8 mouse cellular contexts compared by ENCODE assay signal in genomic region chr3:98013086-98013400, GRCm38 (mm10). TPM values are rescaled to one million over a fixed set of nuclear protein-coding genes. Genes with fewer than 3 reads are reported as not detected.
DNase-seq lines count a peak whose midpoint lies in the region; ATAC-seq and TF ChIP-seq lines count a peak whose summit lies in the region.

No protein-coding gene starts in this region.

- TF ChIP-seq POLR2A in ES-Bruce4 (IDR thresholded peaks at IDR 0.05; ENCODE audit: insufficient read depth, low read length), result no peak

- peaks cover 18% of the 10 kb centered on the region for H3K4me1 ChIP-seq in heart, embryonic 11.5 days (ENCODE audit: control insufficient read depth, insufficient read depth, low read length)
- no peaks in the 10 kb centered on the region for H3K4me1 ChIP-seq in ES-Bruce4 (ENCODE audit: control insufficient read depth, insufficient read depth, low read length)
- H3K4me1 ChIP-seq in forebrain, embryonic 15.5 days, result peaks cover 39% of the 10 kb centered on the region
- H3K4me1 ChIP-seq in liver, postnatal 0 days (ENCODE audit: insufficient read depth), result peaks cover 30% of the 10 kb centered on the region

- H3K27ac ChIP-seq in heart, embryonic 11.5 days (ENCODE audit: low read depth, low read length), result no peak overlapping the region
- H3K27ac ChIP-seq in ES-Bruce4 (ENCODE audit: insufficient read depth, low read length), result no peak overlapping the region
- H3K27ac ChIP-seq in forebrain, embryonic 15.5 days (replicated peaks), result no peak overlapping the region
- H3K27ac ChIP-seq in liver, postnatal 0 days (ENCODE audit: low read depth), result no peak overlapping the region

- no peaks in the 10 kb centered on the region for H3K36me3 ChIP-seq in heart, embryonic 11.5 days (ENCODE audit: control insufficient read depth, insufficient read depth, low read length)
- no peaks in the 10 kb centered on the region for H3K36me3 ChIP-seq in ES-Bruce4 (ENCODE audit: control insufficient read depth, insufficient read depth, low read length, poor library complexity, severe bottlenecking)
- no peaks in the 10 kb centered on the region for H3K36me3 ChIP-seq in forebrain, embryonic 15.5 days
- no peaks in the 10 kb centered on the region for H3K36me3 ChIP-seq in liver, postnatal 0 days (replicated peaks; ENCODE audit: insufficient read depth, low read length)

- peak overlapping the region; percentile 92 for H3K9ac ChIP-seq in heart, embryonic 11.5 days (ENCODE audit: low read depth, low read length)
- peak overlapping the region; percentile 27 for H3K9ac ChIP-seq in ES-Bruce4 (ENCODE audit: low read depth, poor library complexity, severe bottlenecking)
- H3K9ac ChIP-seq in forebrain, embryonic 15.5 days (replicated peaks), result peak overlapping the region; percentile 56
- peak overlapping the region; percentile 88 for H3K9ac ChIP-seq in liver, postnatal 0 days (replicated peaks)

- under 1% methylated on average over 18 of the region's 18 CpGs for WGBS in heart, embryonic 11.5 days (ENCODE audit: insufficient replicate concordance)
- WGBS in forebrain, embryonic 15.5 days, result under 1% methylated on average over 18 of the region's 18 CpGs
- 1% methylated on average over 18 of the region's 18 CpGs for WGBS in liver, postnatal 0 days (ENCODE audit: insufficient replicate concordance)

- no peak for DNase-seq in heart, postnatal 14 days
- no peak for DNase-seq in liver, postnatal 0 days
- DNase-seq in gastrocnemius, postnatal 36 days, result no peak
- DNase-seq in layer of hippocampus, postnatal 36 days, result no peak
- DNase-seq in gastrocnemius, postnatal 10 days, result no peak

- no peak for TF ChIP-seq CTCF in ES-Bruce4 (IDR thresholded peaks at IDR 0.05; ENCODE audit: low read depth, low read length)
- no peak for TF ChIP-seq CTCF in liver, postnatal 0 days (IDR thresholded peaks at IDR 0.05; ENCODE audit: low read depth)

- H3K4me2 ChIP-seq in heart, embryonic 11.5 days, result peak overlapping the region; percentile 76
- H3K4me2 ChIP-seq in forebrain, embryonic 15.5 days (replicated peaks), result peak overlapping the region; percentile 79
- H3K4me2 ChIP-seq in liver, postnatal 0 days (ENCODE audit: low read depth, low read length), result peak overlapping the region; percentile 85

- no peak for ATAC-seq in heart, embryonic 11.5 days (replicated peaks; ENCODE audit: insufficient number of reproducible peaks, low FRiP score, low TSS enrichment)
- ATAC-seq in forebrain, embryonic 15.5 days (replicated peaks), result no peak
- ATAC-seq in liver, postnatal 0 days, result no peak

- no peaks in the 10 kb centered on the region for H3K9me3 ChIP-seq in heart, embryonic 11.5 days (replicated peaks; ENCODE audit: control insufficient read depth, low read length)
- H3K9me3 ChIP-seq in ES-Bruce4 (replicated peaks; ENCODE audit: control insufficient read depth, insufficient read depth, low read length, poor library complexity, severe bottlenecking), result no peaks in the 10 kb centered on the region
- H3K9me3 ChIP-seq in forebrain, embryonic 15.5 days, result no peaks in the 10 kb centered on the region
- H3K9me3 ChIP-seq in liver, postnatal 0 days (ENCODE audit: low read length), result no peaks in the 10 kb centered on the region

- 0 out of 2 replicates have a peak, but pooled peaks cover 2% of the 10 kb centered on the region for H3K27me3 ChIP-seq in heart, embryonic 11.5 days (ENCODE audit: control insufficient read depth, insufficient read depth, low read length)
- H3K27me3 ChIP-seq in ES-Bruce4 (ENCODE audit: control insufficient read depth, insufficient read depth, low read length, poor library complexity, severe bottlenecking), result no peaks in the 10 kb centered on the region
- H3K27me3 ChIP-seq in forebrain, embryonic 15.5 days, result no peaks in the 10 kb centered on the region
- no peaks in the 10 kb centered on the region for H3K27me3 ChIP-seq in liver, postnatal 0 days (ENCODE audit: insufficient read depth, low read length)

- H3K4me3 ChIP-seq in heart, embryonic 11.5 days (ENCODE audit: low read depth, low read length), result peak overlapping the region; percentile 80
- H3K4me3 ChIP-seq in ES-Bruce4 (ENCODE audit: low read depth, low read length), result peak overlapping the region; percentile 79
- peak overlapping the region; percentile 67 for H3K4me3 ChIP-seq in forebrain, embryonic 15.5 days
- peak overlapping the region; percentile 84 for H3K4me3 ChIP-seq in liver, postnatal 0 days (ENCODE audit: low read depth, low read length)

- no peak for TF ChIP-seq EP300 in ES-Bruce4 (IDR thresholded peaks at IDR 0.05; ENCODE audit: insufficient read depth, low read depth, low read length)
- TF ChIP-seq EP300 in liver, postnatal 0 days (IDR thresholded peaks at IDR 0.05; ENCODE audit: low read depth), result no peak

- intact Hi-C loops in heart, postnatal 14 days (cut with DNase I), result loop anchor here (1.0 to 5.0 kb wide), 2 partner anchors 81 to 212 kb away; no protein-coding TSS in a partner anchor
- intact Hi-C loops in gastrocnemius, postnatal 36 days (cut with DNase I), result no loop called here

RNA-seq across cellular contexts. Expression of gene Notch2, which starts 0.3 kb away (rescaled TPM):
- polyA plus RNA-seq in heart, embryonic 11.5 days (2014; fragmentation: Nextera tagmentation; extraction: Ambion mirVana), result 12.5 and 13.4 TPM in 2 replicates
- total RNA-seq in heart, postnatal 14 days (2021), result 10 to 100 TPM; 23.4 to 23.6 TPM
- 23.2 and 23.5 TPM in 2 replicates for polyA plus RNA-seq in ES-Bruce4 (2011; ENCODE audit: insufficient read depth, insufficient read length, low read depth, missing spikeins)
- 17.8 and 18.9 TPM in 2 replicates for polyA plus RNA-seq in forebrain, embryonic 15.5 days (2015; fragmentation: Nextera tagmentation; extraction: Ambion mirVana)
- polyA plus RNA-seq in liver, postnatal 0 days (2015; fragmentation: Nextera tagmentation; extraction: Ambion mirVana), result 5.1 and 6.2 TPM in 2 replicates
- 1 to 10 TPM; 7.7 to 8.9 TPM for total RNA-seq in gastrocnemius, postnatal 36 days (2021)
- total RNA-seq in layer of hippocampus, postnatal 36 days (2021), result 10 to 100 TPM; 23.2 to 24.6 TPM
- 10 to 100 TPM; 32.0 to 42.1 TPM for total RNA-seq in gastrocnemius, postnatal 10 days (2021)

Comparison
In these comparisons a context has a peak if more than half of its experiments do, and no peak if none do; other contexts are left out.
1. H3K9ac ChIP-seq: peak in every context shown above with its lines; median percentile 92 in heart, embryonic 11.5 days; 88 in liver, postnatal 0 days; 56 in forebrain, embryonic 15.5 days; 27 in ES-Bruce4.